In genomic region chr9:30299844-30300243, GRCm38 (mm10) we compare ENCODE assay signal across 8 mouse cellular contexts.
DNase-seq lines count a peak whose midpoint lies in the region; ATAC-seq lines count a peak whose summit lies in the region.

No protein-coding gene starts in this region.

- no peaks in the 10 kb centered on the region for H3K27me3 ChIP-seq in kidney, embryonic 15.5 days

- no peaks in the 10 kb centered on the region for H3K36me3 ChIP-seq in kidney, embryonic 15.5 days

- peak; percentile 32 for DNase-seq in kidney, adult 9 months
- DNase-seq in R1 (ENCODE audit: low read depth, low spot score), result peak; percentile 65
- peak; percentile 82 to 91 for DNase-seq in cerebellum, postnatal 25 days
- DNase-seq in kidney, postnatal 10 days, result peak; percentile 73
- DNase-seq in lung, postnatal 14 days, result peak; percentile 53
- peak; percentile 89 for DNase-seq in right cerebral cortex, postnatal 4 days
- no peak for DNase-seq in heart, postnatal 25 days (ENCODE audit: low spot score)

- H3K27ac ChIP-seq in kidney, embryonic 15.5 days, result no peak overlapping the region

- no peak overlapping the region for H3K4me3 ChIP-seq in kidney, embryonic 15.5 days (replicated peaks)

- no peak for ATAC-seq in kidney, embryonic 15.5 days (replicated peaks; ENCODE audit: low FRiP score)

- intact Hi-C loops in heart, postnatal 25 days (cut with DNase I), result loop anchor here (5.0 kb wide), 1 partner anchor 638 kb away; no protein-coding TSS in a partner anchor

- H3K4me1 ChIP-seq in kidney, embryonic 15.5 days, result no peaks in the 10 kb centered on the region

- WGBS in kidney, embryonic 15.5 days, result 17% methylated on average over 4 of the region's 4 CpGs

- H3K9ac ChIP-seq in kidney, embryonic 15.5 days, result no peak overlapping the region

- no peak overlapping the region for H3K4me2 ChIP-seq in kidney, embryonic 15.5 days

- H3K9me3 ChIP-seq in kidney, embryonic 15.5 days (replicated peaks), result no peaks in the 10 kb centered on the region
